Mouse (Mus musculus): ENCODE results near the gene Rps6ka5. TPM values are rescaled to one million over a fixed set of nuclear protein-coding genes. Genes with fewer than 3 reads are reported as not detected.

Gene Rps6ka5
- total and polyA plus RNA-seq, 3 experiments: 0.92 to 3.3 TPM; not detected in 1

GRCm38 (mm10) chr12:100553675-100554074 lies 173.1 kb downstream of the Rps6ka5 start:
- H3K27me3 ChIP-seq (ENCODE audit: control insufficient read depth in 1 of 2, insufficient read depth in 2 of 2, low read length in 2 of 2): no peaks in the 10 kb centered on the region
- H3K9ac ChIP-seq (ENCODE audit: control insufficient read depth, low read depth, low read length, poor library complexity, severe bottlenecking): no peak overlapping the region
- H3K4me1 ChIP-seq (ENCODE audit: control insufficient read depth in 1 of 2, insufficient read depth in 2 of 2, low read length in 2 of 2): no peaks in the 10 kb centered on the region
- DNase-seq (ENCODE audit: low read depth, low spot score): no peak
- H3K36me3 ChIP-seq (ENCODE audit: control insufficient read depth in 1 of 2, insufficient read depth in 2 of 2, low read length in 2 of 2): no peaks in the 10 kb centered on the region
- no peak overlapping the region for H3K27ac ChIP-seq (ENCODE audit: control insufficient read depth, low read depth, low read length)
- TF ChIP-seq MAFK (IDR thresholded peaks at IDR 0.05; ENCODE audit: borderline replicate concordance, low read depth, low read length) (no peak), TAL1 (IDR thresholded peaks at IDR 0.05; ENCODE audit: low read length) (no peak), TBP (IDR thresholded peaks at IDR 0.05; ENCODE audit: low read depth, low read length) (no peak), ZC3H11A (IDR thresholded peaks at IDR 0.05; ENCODE audit: low read depth, low read length) (no peak), SMC3 (IDR thresholded peaks at IDR 0.05; ENCODE audit: low read depth, low read length) (no peak), CTCF (IDR thresholded peaks at IDR 0.05 in 2 of 3, conservative IDR thresholded peaks at IDR 0.05 in 1 of 3; ENCODE audit: control insufficient read depth in 1 of 3, insufficient read depth in 1 of 3, low read depth in 2 of 3, low read length in 3 of 3, poor library complexity in 1 of 3, severe bottlenecking in 1 of 3) (no peak), E2F4 (IDR thresholded peaks at IDR 0.05; ENCODE audit: borderline replicate concordance, low read depth, low read length) (no peak), BHLHE40 (IDR thresholded peaks at IDR 0.05; ENCODE audit: borderline replicate concordance, low read depth, low read length) (no peak), GATA1 (IDR thresholded peaks at IDR 0.05; ENCODE audit: low read depth, low read length) (no peak), GABPA (IDR thresholded peaks at IDR 0.05; ENCODE audit: low read depth, low read length) (no peak), MEF2A (IDR thresholded peaks at IDR 0.05; ENCODE audit: extremely low read depth, insufficient replicate concordance, low read depth, low read length, poor library complexity, severe bottlenecking) (no peak), JUND (IDR thresholded peaks at IDR 0.05; ENCODE audit: low read depth, low read length) (no peak), ETS1 (IDR thresholded peaks at IDR 0.05; ENCODE audit: low read depth, low read length) (no peak), ZNF384 (IDR thresholded peaks at IDR 0.05; ENCODE audit: low read depth, low read length) (no peak), POLR2A (IDR thresholded peaks at IDR 0.05; ENCODE audit: control insufficient read depth in 1 of 2, insufficient read depth in 1 of 2, low read depth in 1 of 2, low read length in 2 of 2, poor library complexity in 1 of 2) (no peak), MAZ (IDR thresholded peaks at IDR 0.05; ENCODE audit: low read depth, low read length) (no peak), ELF1 (IDR thresholded peaks at IDR 0.05; ENCODE audit: low read depth, low read length) (no peak)
- H3K4me3 ChIP-seq (ENCODE audit: control insufficient read depth in 1 of 2, insufficient read depth in 1 of 2, low read depth in 2 of 2, low read length in 2 of 2): no peak overlapping the region
- no peaks in the 10 kb centered on the region for H3K79me2 ChIP-seq (ENCODE audit: control insufficient read depth, insufficient read depth, low read length, poor library complexity)
- no peaks in the 10 kb centered on the region for H3K9me3 ChIP-seq (replicated peaks; ENCODE audit: insufficient read depth, low read length)

DNA sequence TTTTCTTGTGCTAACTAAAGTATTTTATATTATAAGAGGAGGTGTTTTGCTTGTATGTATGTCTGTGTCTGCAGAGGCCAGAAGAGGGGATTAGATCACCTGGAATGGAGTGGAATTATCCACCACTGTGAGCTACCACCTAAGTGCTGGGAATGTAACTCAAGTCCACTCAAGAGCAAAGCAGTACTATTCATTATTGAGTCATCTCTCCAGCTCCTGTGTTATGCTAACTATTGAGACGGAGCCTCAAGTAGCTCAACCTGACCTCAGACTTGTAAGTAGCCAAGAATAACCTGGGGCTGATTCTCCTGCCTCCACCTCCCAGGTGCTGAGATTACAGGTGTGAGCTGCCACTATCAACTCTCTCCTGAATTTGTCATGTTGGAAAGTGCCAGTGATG lies 174.8 kb downstream of the Rps6ka5 start:
- DNase-seq (ENCODE audit: low read depth, low spot score): no peak
- H3K9me3 ChIP-seq (replicated peaks; ENCODE audit: insufficient read depth, low read length): no peaks in the 10 kb centered on the region
- H3K27me3 ChIP-seq (ENCODE audit: control insufficient read depth in 1 of 2, insufficient read depth in 2 of 2, low read length in 2 of 2): no peaks in the 10 kb centered on the region
- H3K79me2 ChIP-seq (ENCODE audit: control insufficient read depth, insufficient read depth, low read length, poor library complexity): no peaks in the 10 kb centered on the region
- H3K4me1 ChIP-seq (ENCODE audit: control insufficient read depth in 1 of 2, insufficient read depth in 2 of 2, low read length in 2 of 2): no peaks in the 10 kb centered on the region
- H3K36me3 ChIP-seq (ENCODE audit: control insufficient read depth in 1 of 2, insufficient read depth in 2 of 2, low read length in 2 of 2): no peaks in the 10 kb centered on the region
- H3K27ac ChIP-seq (ENCODE audit: control insufficient read depth, low read depth, low read length): no peak overlapping the region
- no peak overlapping the region for H3K9ac ChIP-seq (ENCODE audit: control insufficient read depth, low read depth, low read length, poor library complexity, severe bottlenecking)
- TF ChIP-seq CHD1 (IDR thresholded peaks at IDR 0.05; ENCODE audit: low read depth, low read length) (no peak), UBTF (IDR thresholded peaks at IDR 0.05; ENCODE audit: borderline replicate concordance, insufficient read depth, low read depth, low read length) (no peak), NRF1 (IDR thresholded peaks at IDR 0.05; ENCODE audit: insufficient read depth, low read depth, low read length, poor library complexity, severe bottlenecking) (no peak), RCOR1 (IDR thresholded peaks at IDR 0.05; ENCODE audit: low read depth, low read length) (no peak), USF2 (IDR thresholded peaks at IDR 0.05; ENCODE audit: borderline replicate concordance in 1 of 2, insufficient read depth in 1 of 2, low read depth in 1 of 2, low read length in 2 of 2) (no peak), MAX (IDR thresholded peaks at IDR 0.05; ENCODE audit: low read length) (no peak), ETS1 (IDR thresholded peaks at IDR 0.05; ENCODE audit: low read depth, low read length) (no peak), ZC3H11A (IDR thresholded peaks at IDR 0.05; ENCODE audit: low read depth, low read length) (no peak), MYB (IDR thresholded peaks at IDR 0.05; ENCODE audit: low read depth, low read length) (no peak), JUND (IDR thresholded peaks at IDR 0.05; ENCODE audit: low read depth, low read length) (no peak), SIN3A (IDR thresholded peaks at IDR 0.05; ENCODE audit: low read length) (no peak), USF1 (IDR thresholded peaks at IDR 0.05; ENCODE audit: low read depth, low read length) (no peak), GATA1 (IDR thresholded peaks at IDR 0.05; ENCODE audit: low read depth, low read length) (no peak), HCFC1 (IDR thresholded peaks at IDR 0.05; ENCODE audit: low read depth, low read length) (no peak), CTCF (IDR thresholded peaks at IDR 0.05 in 2 of 3, conservative IDR thresholded peaks at IDR 0.05 in 1 of 3; ENCODE audit: control insufficient read depth in 1 of 3, insufficient read depth in 1 of 3, low read depth in 2 of 3, low read length in 3 of 3, poor library complexity in 1 of 3, severe bottlenecking in 1 of 3) (no peak), SMC3 (IDR thresholded peaks at IDR 0.05; ENCODE audit: low read depth, low read length) (no peak)
- no peak overlapping the region for H3K4me3 ChIP-seq (ENCODE audit: control insufficient read depth in 1 of 2, insufficient read depth in 1 of 2, low read depth in 2 of 2, low read length in 2 of 2)

Measured in MEL (cell line).